Mouse (Mus musculus) heart, postnatal 0 days (tissue): ENCODE data around the gene St6galnac6. TPM values are rescaled to one million over a fixed set of nuclear protein-coding genes. Genes with fewer than 3 reads are reported as not detected.

Source experiments
- ATAC-seq: fragments of 200-750 bp; cut with Nextera tagmentation; 2 replicates; pipeline ENCODE4 v1.8.0; 2017; ENCODE audit warnings: low read depth, moderate number of reproducible peaks, moderate library complexity; ENCODE audit not compliant: insufficient read depth
- DNase-seq: peaks from one replicate; pipeline ENCODE4 v3.0.0-alpha.2; 2016; ENCODE audit warnings: low spot score
- H3K27ac ChIP-seq: fragments of 300-500 bp; sonication (generic); 2 replicates; pipeline ENCODE4 v1.5.1; 2014; ENCODE audit warnings: low read depth, mild to moderate bottlenecking
- H3K27me3 ChIP-seq: fragments of 300-500 bp; sonication (generic); 2 replicates; pipeline ENCODE4 v1.6.1; 2014; ENCODE audit warnings: low read length, mixed read lengths; ENCODE audit not compliant: control insufficient read depth, insufficient read depth
- H3K36me3 ChIP-seq: fragments of 300-500 bp; sonication (generic); replicated peaks from 2 replicates; pipeline ENCODE4 v1.6.1; 2014; ENCODE audit warnings: low read length, mixed read lengths; ENCODE audit not compliant: control insufficient read depth, insufficient read depth
- H3K4me1 ChIP-seq: fragments of 300-500 bp; sonication (generic); 2 replicates; pipeline ENCODE4 v1.6.1; 2014; ENCODE audit warnings: antibody characterized with exemption; ENCODE audit not compliant: control insufficient read depth, insufficient read depth
- H3K4me2 ChIP-seq: fragments of 300-500 bp; sonication (generic); 2 replicates; pipeline ENCODE4 v1.6.1; 2014; ENCODE audit warnings: low read depth, mild to moderate bottlenecking, low read length, moderate library complexity
- H3K4me3 ChIP-seq: fragments of 300-500 bp; sonication (generic); 2 replicates; pipeline ENCODE4 v1.5.1; 2014; ENCODE audit warnings: low read depth, low read length
- H3K9ac ChIP-seq: fragments of 300-500 bp; sonication (generic); replicated peaks from 2 replicates; pipeline ENCODE4 v1.6.1; 2014; ENCODE audit warnings: low read depth, low read length, mixed read lengths
- H3K9me3 ChIP-seq: fragments of 300-500 bp; sonication (generic); replicated peaks from 2 replicates; pipeline ENCODE4 v1.6.1; 2016; ENCODE audit warnings: low read length; ENCODE audit not compliant: control insufficient read depth
- CTCF ChIP-seq: IDR thresholded peaks from 2 replicates; pipeline ENCODE4 v1.5.1; 2016; ENCODE audit warnings: antibody characterized with exemption, control low read depth, low read depth
- EP300 ChIP-seq: IDR thresholded peaks from 2 replicates; pipeline ENCODE4 v1.6.1; 2016; ENCODE audit warnings: antibody characterized with exemption, low read depth
- WGBS: fragments of 180-500 bp; shearing (Covaris S2); extraction: QIAGEN DNeasy Blood & Tissue Kit; methylation state at CpG from one replicate; pipeline ENCODE4 v1.1.7; 2014; 5-methylcytosine and 5-hydroxymethylcytosine counted together
- polyA plus RNA-seq: library from polyadenylated mRNA; unstranded; fragments of >200 nt; fragmentation: Nextera tagmentation; extraction: Ambion mirVana; gene quantifications from 2 replicates; pipeline ENCODE4 v1.2.1, GENCODE M21; 2015
- total RNA-seq: library from RNA; depleted of rRNA; stranded (reverse); fragments of >200 nt; gene quantifications from 2 replicates; pipeline ENCODE4 v1.2.3, GENCODE M21; 2014; ENCODE audit warnings: low replicate concordance

Gene St6galnac6
- total and polyA plus RNA-seq, 2 experiments from 2014 or later, result 44.3 to 117 TPM

DNA sequence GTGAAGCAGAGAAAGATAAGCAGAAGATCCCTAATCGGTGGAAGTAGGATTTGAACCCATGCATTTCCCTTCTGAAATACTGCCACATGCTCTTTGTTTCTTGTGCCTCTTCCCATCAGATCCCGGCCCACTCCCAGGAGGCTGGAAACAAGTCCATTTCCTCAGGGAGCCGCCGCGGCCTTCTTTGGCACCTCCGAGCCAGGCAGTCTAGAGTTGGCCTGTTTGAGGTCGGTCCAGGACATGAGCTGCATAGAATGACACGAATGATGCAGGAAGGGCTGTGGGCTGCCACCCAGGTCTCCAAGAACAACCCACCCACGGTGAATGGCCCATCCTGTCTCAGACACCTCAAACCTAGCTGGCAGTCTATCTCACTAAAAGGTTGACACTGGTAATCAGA, 23.0 kb upstream of the St6galnac6 start:
- no peak overlapping the region for H3K27ac ChIP-seq
- no peak for ATAC-seq
- H3K9me3 ChIP-seq, result no peaks in the 10 kb centered on the region
- H3K36me3 ChIP-seq, result peaks cover 15% of the 10 kb centered on the region; the same call in 1 of the 2 replicates
- H3K27me3 ChIP-seq, result peaks cover 19% of the 10 kb centered on the region
- H3K9ac ChIP-seq, result no peak overlapping the region
- H3K4me1 ChIP-seq, result peaks cover 7% of the 10 kb centered on the region; the same call in 1 of the 2 replicates
- TF ChIP-seq EP300 (no peak), CTCF (no peak)
- no peak for DNase-seq
- no peak overlapping the region for H3K4me2 ChIP-seq
- WGBS, result 83% methylated on average over 9 of the region's 9 CpGs
- H3K4me3 ChIP-seq, result no peak overlapping the region

DNA sequence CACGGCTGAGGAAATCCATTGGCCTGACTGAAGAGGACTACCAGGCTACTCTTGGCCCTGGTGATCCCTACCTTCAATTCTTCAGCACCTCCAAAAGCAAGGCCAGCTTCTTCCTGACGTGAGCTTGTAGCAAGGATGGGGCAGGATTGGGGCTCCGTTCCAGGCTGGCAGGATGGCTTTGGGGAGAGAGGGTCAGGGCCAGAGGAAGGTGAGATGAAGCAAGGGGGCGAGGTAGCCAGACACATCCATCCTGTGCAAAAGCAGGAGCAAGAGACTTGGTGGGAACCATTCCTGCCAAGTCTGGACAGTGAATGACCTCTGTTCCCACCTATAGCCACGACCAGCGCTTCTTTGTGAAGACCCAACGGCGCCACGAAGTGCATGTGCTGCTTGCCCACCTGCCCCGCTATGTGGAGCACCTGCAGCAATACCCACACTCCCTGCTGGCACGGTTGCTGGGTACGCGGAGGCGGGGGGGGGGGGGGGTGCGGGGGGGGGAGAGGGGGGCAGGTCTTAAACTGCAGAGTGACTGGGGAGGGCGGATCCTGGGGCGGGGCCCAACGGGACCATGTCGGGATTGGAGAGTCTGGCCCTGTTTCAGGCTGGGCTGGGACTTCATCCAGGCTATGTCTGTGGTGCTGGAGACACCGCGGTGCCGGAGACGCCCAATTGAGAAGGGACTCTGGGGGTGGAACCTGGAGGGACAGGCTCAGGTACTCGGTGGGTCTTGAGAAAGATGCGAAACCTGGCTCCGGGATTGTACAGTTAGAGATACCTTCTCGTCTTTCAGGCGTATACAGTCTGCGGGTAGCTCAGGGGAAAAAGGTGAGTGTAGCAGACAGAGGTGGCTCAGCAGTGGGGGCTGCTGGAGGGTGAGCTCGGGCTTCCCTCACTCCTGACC, 21.1 kb upstream of the St6galnac6 start:
- 40% methylated on average over 23 of the region's 30 CpGs for WGBS
- Histone ChIP-seq H3K9me3 (no peaks in the 10 kb centered on the region), H3K36me3 (peaks cover 3% of the 10 kb centered on the region; the same call in 1 of the 2 replicates), H3K4me2 (no peak overlapping the region), H3K4me3 (no peak overlapping the region), H3K9ac (no peak overlapping the region), H3K4me1 (0 out of 2 replicates have a peak, but pooled peaks cover 5% of the 10 kb centered on the region), H3K27ac (no peak overlapping the region), H3K27me3 (peaks cover 19% of the 10 kb centered on the region)
- ATAC-seq (no peak), DNase-seq (no peak)
- TF ChIP-seq CTCF, result no peak
- no peak for TF ChIP-seq EP300

DNA sequence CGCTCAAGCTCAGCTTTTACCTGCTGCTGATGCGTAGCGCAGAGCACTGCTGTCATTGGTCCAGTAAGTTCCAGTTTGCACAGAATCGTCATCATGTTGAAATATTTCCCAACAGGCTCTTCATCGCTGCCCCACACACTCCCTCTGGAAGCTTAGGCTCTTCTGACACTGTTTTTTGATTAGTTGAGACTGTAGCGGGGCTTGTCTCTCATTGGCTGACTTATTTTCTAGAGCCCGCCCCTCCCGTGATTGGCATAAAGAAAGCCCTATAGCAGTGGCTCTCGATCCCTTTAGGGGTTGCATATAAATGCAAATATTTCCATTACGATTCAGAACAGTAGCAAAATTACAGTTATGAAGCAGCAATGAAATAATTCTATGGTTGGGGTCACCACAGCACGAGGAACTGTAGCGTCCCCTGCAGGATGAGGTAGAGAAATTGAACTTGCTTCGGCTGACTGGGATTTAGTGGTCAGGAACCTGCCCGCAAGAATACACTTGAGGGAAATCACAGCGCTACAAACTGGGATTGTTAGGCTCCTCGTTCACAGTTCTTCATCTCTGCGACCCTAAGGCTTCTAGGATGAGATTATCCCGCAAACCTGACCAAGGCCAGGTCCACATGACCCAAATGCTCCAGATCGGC, 17.9 kb upstream of the St6galnac6 start:
- TF ChIP-seq CTCF (no peak; the same call in 1 of the 2 replicates), EP300 (no peak)
- H3K27ac ChIP-seq, result no peak overlapping the region
- H3K4me3 ChIP-seq, result no peak overlapping the region
- peaks cover 2% of the 10 kb centered on the region; the same call in 1 of the 2 replicates for H3K4me1 ChIP-seq
- H3K4me2 ChIP-seq, result peak overlapping the region; percentile 24; the same call in 1 of the 2 replicates
- peaks cover 11% of the 10 kb centered on the region; the same call in 1 of the 2 replicates for H3K27me3 ChIP-seq
- no peaks in the 10 kb centered on the region for H3K9me3 ChIP-seq
- H3K9ac ChIP-seq, result no peak overlapping the region
- WGBS, result 44% methylated on average over 19 of the region's 19 CpGs
- DNase-seq (no peak), ATAC-seq (no peak)
- H3K36me3 ChIP-seq, result no peaks in the 10 kb centered on the region

DNA sequence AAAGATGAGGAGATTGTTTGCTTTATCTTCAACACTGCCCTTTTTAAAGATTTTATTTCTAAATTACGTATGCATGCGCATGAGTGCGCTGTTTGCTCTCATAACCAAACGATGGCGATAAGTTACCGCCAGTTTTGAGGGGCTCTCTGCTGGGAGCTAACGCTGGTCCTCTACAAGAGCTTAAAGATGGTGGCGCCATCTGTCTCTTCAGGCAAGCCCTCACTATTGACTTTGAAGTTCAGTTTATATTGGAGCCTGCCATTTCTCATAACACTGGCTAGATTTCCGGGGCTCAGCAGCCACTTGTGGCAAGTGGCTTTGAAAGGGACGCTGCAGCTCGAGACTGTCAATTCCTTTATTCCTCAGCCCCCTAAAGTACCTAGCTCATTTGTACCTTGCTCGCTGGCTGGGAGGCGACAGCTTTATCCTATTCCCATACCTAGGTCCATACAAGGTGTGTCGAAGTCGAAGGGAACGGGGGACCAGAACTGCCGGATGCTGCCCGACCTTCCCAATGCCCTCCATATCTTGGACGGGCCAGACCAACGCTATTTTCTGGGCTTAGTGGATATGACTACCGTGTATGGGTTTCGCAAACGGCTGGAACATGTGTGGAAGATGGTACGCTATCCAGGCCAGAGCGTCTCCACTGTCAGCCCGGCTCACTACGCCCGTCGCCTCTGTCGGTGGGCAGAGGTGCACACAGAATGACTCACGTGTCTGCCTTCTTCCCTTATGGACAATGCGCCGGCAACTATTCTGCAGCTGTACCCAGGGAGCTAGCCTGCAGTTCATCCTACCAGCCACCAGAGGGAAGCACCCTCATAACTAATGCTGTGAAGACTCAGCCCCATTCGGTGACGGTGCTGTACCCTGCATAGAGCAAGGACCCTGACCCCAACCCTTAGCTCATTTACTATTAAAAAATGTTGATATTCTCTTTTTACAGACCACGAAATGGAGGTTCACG, 16.4 kb upstream of the St6galnac6 start:
- Histone ChIP-seq H3K4me2 (peak overlapping the region; percentile 45), H3K27me3 (peaks cover 11% of the 10 kb centered on the region; the same call in 1 of the 2 replicates), H3K9me3 (no peaks in the 10 kb centered on the region), H3K27ac (no peak overlapping the region), H3K4me3 (peak overlapping the region; percentile 5; the same call in 1 of the 2 replicates), H3K9ac (no peak overlapping the region), H3K36me3 (no peaks in the 10 kb centered on the region), H3K4me1 (peaks cover 6% of the 10 kb centered on the region)
- TF ChIP-seq EP300 (no peak), CTCF (peak; percentile 96)
- WGBS, result 13% methylated on average over 37 of the region's 37 CpGs
- ATAC-seq, result peak; percentile 67
- DNase-seq, result peak; percentile 92
